19 mouse cellular contexts compared by ENCODE assay signal in the genomic region with DNA sequence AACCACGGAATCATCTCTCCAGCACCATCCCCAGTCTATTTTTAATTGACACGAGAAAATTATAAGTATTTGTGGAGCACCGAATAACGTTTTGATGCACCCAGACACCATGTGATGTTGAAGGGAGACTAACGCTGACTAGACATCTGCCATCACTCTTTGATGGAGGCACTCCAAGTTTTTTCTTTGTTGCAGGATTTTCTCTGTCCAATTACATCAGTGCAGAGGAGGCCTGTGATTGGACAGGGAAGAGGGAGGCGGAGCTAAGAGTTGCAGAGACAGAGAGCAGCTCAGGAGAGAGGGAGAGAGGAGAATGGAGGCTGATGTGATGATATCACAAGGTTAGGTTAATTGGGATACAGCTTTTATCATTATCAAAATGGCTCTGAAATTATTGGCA.
DNase-seq lines count a peak whose midpoint lies in the region; ATAC-seq lines count a peak whose summit lies in the region.
"Had no signal": no experiment of that assay in that cellular context is flagged by ENCODE, and none has a peak within 500 bp of the region (broad histone marks: within the 10 kb centered on the region; RNA-seq: fewer than 3 reads in every experiment).

No protein-coding gene starts in this region.

- no peaks in the 10 kb centered on the region for H3K4me1 ChIP-seq in forebrain, embryonic 13.5 days
- H3K4me1 ChIP-seq in forebrain, embryonic 10.5 days, result peaks cover 3% of the 10 kb centered on the region; the same call in 1 of the 2 replicates
- no peaks in the 10 kb centered on the region for H3K4me1 ChIP-seq in midbrain, embryonic 10.5 days
- no peaks in the 10 kb centered on the region for H3K4me1 ChIP-seq in midbrain, embryonic 11.5 days (ENCODE audit: control insufficient read depth, insufficient read depth, low read length)
- H3K4me1 ChIP-seq: hindbrain, embryonic 13.5 days; liver, embryonic 12.5 days had no signal

- H3K4me3 ChIP-seq in forebrain, embryonic 13.5 days, result no peak overlapping the region
- H3K4me3 ChIP-seq in forebrain, embryonic 10.5 days, result no peak overlapping the region
- H3K4me3 ChIP-seq in midbrain, embryonic 10.5 days, result no peak overlapping the region
- H3K4me3 ChIP-seq in midbrain, embryonic 11.5 days (ENCODE audit: low read depth, low read length), result no peak overlapping the region
- H3K4me3 ChIP-seq: embryonic facial prominence, embryonic 10.5 days; erythroblast, embryonic 14.5 days; heart, embryonic 10.5 days; hindbrain, embryonic 13.5 days; limb, embryonic 10.5 days; liver, embryonic 12.5 days had no signal

- no peak overlapping the region for H3K27ac ChIP-seq in forebrain, embryonic 13.5 days
- no peak overlapping the region for H3K27ac ChIP-seq in forebrain, embryonic 10.5 days
- 0 out of 2 replicates have a peak overlapping the region, but pooled peaks have one; percentile 17 for H3K27ac ChIP-seq in midbrain, embryonic 10.5 days (replicated peaks)
- no peak overlapping the region for H3K27ac ChIP-seq in midbrain, embryonic 11.5 days (ENCODE audit: low read depth, low read length)
- H3K27ac ChIP-seq: embryonic facial prominence, embryonic 10.5 days; heart, embryonic 10.5 days; hindbrain, embryonic 13.5 days; limb, embryonic 10.5 days; liver, embryonic 12.5 days had no signal

- no peak for DNase-seq in forebrain, embryonic 10.5 days (ENCODE audit: extremely low spot score, low spot score)
- no peak for DNase-seq in midbrain, embryonic 10.5 days (ENCODE audit: low spot score)
- DNase-seq in midbrain, embryonic 11.5 days (ENCODE audit: low spot score, missing footprints), result no peak
- DNase-seq in brain, adult 2 months (ENCODE audit: low read depth, low spot score), result peak; percentile 68
- DNase-seq in layer of hippocampus, adult 8-10 months (ENCODE audit: low spot score in 2 of 2), result peak; percentile 46 to 61
- no peak for DNase-seq in kidney, postnatal 36 days
- no peak for DNase-seq in adipocyte (ENCODE audit: low spot score)
- DNase-seq: cerebellum, adult 11 months; heart, postnatal 14 days; kidney, adult 9 months; kidney, postnatal 4 days had no signal

- no peaks in the 10 kb centered on the region for H3K27me3 ChIP-seq in forebrain, embryonic 13.5 days
- no peaks in the 10 kb centered on the region for H3K27me3 ChIP-seq in forebrain, embryonic 10.5 days (ENCODE audit: poor library complexity, severe bottlenecking)
- no peaks in the 10 kb centered on the region for H3K27me3 ChIP-seq in midbrain, embryonic 10.5 days (ENCODE audit: low read depth, poor library complexity, severe bottlenecking)
- H3K27me3 ChIP-seq in midbrain, embryonic 11.5 days (ENCODE audit: control insufficient read depth, insufficient read depth, low read length), result no peaks in the 10 kb centered on the region
- H3K27me3 ChIP-seq: liver, embryonic 12.5 days had no signal

- H3K9me3 ChIP-seq in forebrain, embryonic 13.5 days (replicated peaks), result no peaks in the 10 kb centered on the region
- H3K9me3 ChIP-seq in forebrain, embryonic 10.5 days, result no peaks in the 10 kb centered on the region
- H3K9me3 ChIP-seq in midbrain, embryonic 10.5 days (replicated peaks), result no peaks in the 10 kb centered on the region
- no peaks in the 10 kb centered on the region for H3K9me3 ChIP-seq in midbrain, embryonic 11.5 days (ENCODE audit: control insufficient read depth, low read length)
- H3K9me3 ChIP-seq: embryonic facial prominence, embryonic 10.5 days; heart, embryonic 10.5 days; hindbrain, embryonic 13.5 days; limb, embryonic 10.5 days; liver, embryonic 12.5 days had no signal

- whole genome bisulfite sequencing in forebrain, embryonic 13.5 days, result 64% methylated on average over 6 of the region's 6 CpGs
- 69% methylated on average over 6 of the region's 6 CpGs for WGBS in forebrain, embryonic 10.5 days
- WGBS in midbrain, embryonic 10.5 days, result 79% methylated on average over 6 of the region's 6 CpGs
- 74% methylated on average over 6 of the region's 6 CpGs for WGBS in midbrain, embryonic 11.5 days

- no peaks in the 10 kb centered on the region for H3K36me3 ChIP-seq in forebrain, embryonic 13.5 days (ENCODE audit: poor library complexity, severe bottlenecking)
- no peaks in the 10 kb centered on the region for H3K36me3 ChIP-seq in forebrain, embryonic 10.5 days (replicated peaks)
- H3K36me3 ChIP-seq in midbrain, embryonic 10.5 days, result no peaks in the 10 kb centered on the region
- no peaks in the 10 kb centered on the region for H3K36me3 ChIP-seq in midbrain, embryonic 11.5 days (ENCODE audit: control insufficient read depth, insufficient read depth, low read length)
- H3K36me3 ChIP-seq: embryonic facial prominence, embryonic 10.5 days; heart, embryonic 10.5 days; hindbrain, embryonic 13.5 days; limb, embryonic 10.5 days; liver, embryonic 12.5 days had no signal

- peak; percentile 77 for ATAC-seq in forebrain, embryonic 13.5 days
- ATAC-seq in midbrain, embryonic 11.5 days (ENCODE audit: low FRiP score), result no peak
- ATAC-seq: activated CD4-positive, CD25-positive, alpha-beta regulatory T cell, adult 4 months; liver, embryonic 12.5 days had no signal

- H3K4me2 ChIP-seq in forebrain, embryonic 13.5 days, result no peak overlapping the region
- no peak overlapping the region for H3K4me2 ChIP-seq in midbrain, embryonic 11.5 days
- H3K4me2 ChIP-seq: hindbrain, embryonic 13.5 days; liver, embryonic 12.5 days had no signal

- H3K9ac ChIP-seq in forebrain, embryonic 13.5 days, result no peak overlapping the region
- H3K9ac ChIP-seq in midbrain, embryonic 11.5 days (ENCODE audit: low read length), result no peak overlapping the region
- H3K9ac ChIP-seq: hindbrain, embryonic 13.5 days; liver, embryonic 12.5 days had no signal

Comparison
In these comparisons a context has a peak if more than half of its experiments do, and no peak if none do; other contexts are left out.
1. DNase-seq: peak in brain, adult 2 months (single experiment) and layer of hippocampus, adult 8-10 months (2 of 2); none in forebrain, embryonic 10.5 days (single experiment), midbrain, embryonic 10.5 days (single experiment), midbrain, embryonic 11.5 days (single experiment), kidney, postnatal 36 days (0 of 2) and adipocyte (single experiment).